Mouse (Mus musculus): Measurements from ENCODE around the gene H1foo. TPM values are rescaled to one million over a fixed set of nuclear protein-coding genes. Genes with fewer than 3 reads are reported as not detected.

The H1foo gene
- polyA plus RNA-seq, 1 experiment from 2014 or later = not detected

- peaks cover 24% of the 10 kb centered on the region for H3K4me1 ChIP-seq (replicated peaks)
- no peaks in the 10 kb centered on the region for H3K9me3 ChIP-seq (replicated peaks)
- no peak overlapping the region for H3K27ac ChIP-seq
- WGBS = 79% methylated on average over 10 of the region's 10 CpGs
- no peak overlapping the region for H3K9ac ChIP-seq
- H3K36me3 ChIP-seq = no peaks in the 10 kb centered on the region
- no peak overlapping the region for H3K4me3 ChIP-seq
- ATAC-seq (replicated peaks; ENCODE audit: insufficient number of reproducible peaks, insufficient read depth, low FRiP score, low read depth) = no peak
- no peak overlapping the region for H3K4me2 ChIP-seq
- H3K27me3 ChIP-seq = no peaks in the 10 kb centered on the region
Observed at GRCm38 (mm10) chr6:115927292-115928242, 17.2 kb upstream of the H1foo start.

- Histone ChIP-seq H3K9me3 (replicated peaks) (no peaks in the 10 kb centered on the region), H3K4me1 (replicated peaks) (peaks cover 13% of the 10 kb centered on the region), H3K27me3 (no peaks in the 10 kb centered on the region), H3K9ac (no peak overlapping the region), H3K36me3 (no peaks in the 10 kb centered on the region), H3K27ac (no peak overlapping the region), H3K4me3 (no peak overlapping the region), H3K4me2 (no peak overlapping the region)
- WGBS = 44% methylated on average over 5 of the region's 5 CpGs
- no peak for ATAC-seq (replicated peaks; ENCODE audit: insufficient number of reproducible peaks, insufficient read depth, low FRiP score, low read depth)
Observed at GRCm38 (mm10) chr6:115930018-115930417, 14.7 kb upstream of the H1foo start.

DNA sequence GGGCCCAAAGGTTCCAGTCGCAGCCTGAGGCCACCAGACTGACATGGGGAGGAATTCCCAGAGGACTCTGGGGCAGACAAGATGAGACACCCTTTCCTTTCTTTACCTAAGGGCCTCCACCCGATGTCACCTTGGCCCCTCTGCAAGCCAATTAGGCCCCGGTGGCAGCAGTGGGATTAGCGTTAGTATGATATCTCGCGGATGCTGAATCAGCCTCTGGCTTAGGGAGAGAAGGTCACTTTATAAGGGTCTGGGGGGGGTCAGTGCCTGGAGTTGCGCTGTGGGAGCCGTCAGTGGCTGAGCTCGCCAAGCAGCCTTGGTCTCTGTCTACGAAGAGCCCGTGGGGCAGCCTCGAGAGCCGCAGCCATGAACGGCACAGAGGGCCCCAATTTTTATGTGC is 13.1 kb upstream of the H1foo start, which contains the start of gene Rho:
Gene Rho, plus strand, starts transcription at position 110 of the 400 bp plus-strand sequence.
- WGBS = 86% methylated on average over 14 of the region's 14 CpGs
- Histone ChIP-seq H3K9ac (no peak within 1 kb of the TSS), H3K4me2 (no peak within 1 kb of the TSS), H3K9me3 (replicated peaks) (no peaks in the 10 kb centered on the region), H3K4me3 (no peak within 1 kb of the TSS), H3K27me3 (no peaks in the 10 kb centered on the region), H3K36me3 (no peaks in the 10 kb centered on the region), H3K27ac (no peak within 1 kb of the TSS), H3K4me1 (replicated peaks) (peaks cover 9% of the 10 kb centered on the region)
- no peak for ATAC-seq (replicated peaks; ENCODE audit: insufficient number of reproducible peaks, insufficient read depth, low FRiP score, low read depth)

- 87% methylated on average over 3 of the region's 3 CpGs for WGBS
- Histone ChIP-seq H3K9me3 (replicated peaks) (no peaks in the 10 kb centered on the region), H3K4me2 (no peak overlapping the region), H3K27me3 (no peaks in the 10 kb centered on the region), H3K4me1 (replicated peaks) (peaks cover 9% of the 10 kb centered on the region), H3K9ac (no peak overlapping the region), H3K4me3 (no peak overlapping the region), H3K27ac (no peak overlapping the region), H3K36me3 (no peaks in the 10 kb centered on the region)
- no peak for ATAC-seq (replicated peaks; ENCODE audit: insufficient number of reproducible peaks, insufficient read depth, low FRiP score, low read depth)
Observed at GRCm38 (mm10) chr6:115932391-115932790, 12.3 kb upstream of the H1foo start.

GRCm38 (mm10) chr6:115935544-115935943 is 9.2 kb upstream of the H1foo start:
- H3K9me3 ChIP-seq (replicated peaks) = no peaks in the 10 kb centered on the region
- WGBS = 73% methylated on average over 8 of the region's 8 CpGs
- H3K4me1 ChIP-seq (replicated peaks) = no peaks in the 10 kb centered on the region
- H3K27me3 ChIP-seq = no peaks in the 10 kb centered on the region
- no peak overlapping the region for H3K4me2 ChIP-seq
- H3K4me3 ChIP-seq = no peak overlapping the region
- H3K9ac ChIP-seq = no peak overlapping the region
- no peaks in the 10 kb centered on the region for H3K36me3 ChIP-seq
- H3K27ac ChIP-seq = no peak overlapping the region
- ATAC-seq (replicated peaks; ENCODE audit: insufficient number of reproducible peaks, insufficient read depth, low FRiP score, low read depth) = no peak

GRCm38 (mm10) chr6:115938011-115938410 is 6.7 kb upstream of the H1foo start:
- H3K27ac ChIP-seq = no peak overlapping the region
- ATAC-seq (replicated peaks; ENCODE audit: insufficient number of reproducible peaks, insufficient read depth, low FRiP score, low read depth) = no peak
- no peak overlapping the region for H3K4me3 ChIP-seq
- H3K4me1 ChIP-seq (replicated peaks) = peaks cover 10% of the 10 kb centered on the region
- WGBS = 84% methylated on average over 2 of the region's 2 CpGs
- H3K9me3 ChIP-seq (replicated peaks) = no peaks in the 10 kb centered on the region
- no peaks in the 10 kb centered on the region for H3K36me3 ChIP-seq
- H3K4me2 ChIP-seq = no peak overlapping the region
- no peaks in the 10 kb centered on the region for H3K27me3 ChIP-seq
- no peak overlapping the region for H3K9ac ChIP-seq

DNA sequence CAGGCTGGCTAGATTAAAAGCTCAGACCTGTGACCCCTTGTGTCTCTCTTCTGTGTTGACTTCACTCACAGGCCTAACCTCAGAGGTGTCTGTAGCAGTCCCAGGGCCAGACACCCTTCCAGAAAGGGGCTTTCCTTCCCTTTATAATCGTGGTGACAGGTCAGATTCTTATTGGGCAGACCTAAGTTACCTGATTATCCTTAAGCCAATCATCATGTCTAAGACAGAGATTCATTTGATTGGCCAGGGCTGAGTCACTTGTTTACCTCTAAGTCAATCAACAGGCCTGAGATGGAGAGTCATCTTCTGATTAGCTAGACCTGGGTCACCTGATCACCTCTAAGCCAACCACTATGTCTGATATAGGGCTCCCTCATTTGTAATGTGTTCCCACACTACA is 5.9 kb upstream of the H1foo start:
- no peak for ATAC-seq (replicated peaks; ENCODE audit: insufficient number of reproducible peaks, insufficient read depth, low FRiP score, low read depth)
- H3K9ac ChIP-seq = no peak overlapping the region

DNA sequence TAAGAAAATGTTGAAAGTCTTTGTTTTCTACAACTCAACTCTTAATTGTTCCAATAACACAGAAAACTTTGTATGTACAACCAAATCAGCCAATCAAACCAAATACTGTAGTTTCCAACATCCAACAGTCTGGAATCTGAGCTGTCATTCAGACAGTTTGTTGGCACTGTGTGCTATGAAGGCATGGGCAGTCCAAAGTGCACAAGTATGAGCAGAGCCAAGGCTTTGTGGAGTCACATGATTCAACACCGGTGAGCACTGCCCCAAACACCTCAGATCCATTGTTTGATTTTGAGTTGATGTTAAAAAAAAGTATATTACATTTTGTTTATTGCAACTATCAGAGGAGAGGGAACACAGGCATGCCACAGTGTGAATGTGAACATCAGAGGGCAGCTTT is 4.1 kb upstream of the H1foo start:
- Histone ChIP-seq H3K4me1 (replicated peaks) (peaks cover 23% of the 10 kb centered on the region), H3K4me2 (no peak overlapping the region), H3K4me3 (no peak overlapping the region), H3K27me3 (no peaks in the 10 kb centered on the region), H3K27ac (no peak overlapping the region), H3K9me3 (replicated peaks) (no peaks in the 10 kb centered on the region), H3K9ac (no peak overlapping the region), H3K36me3 (no peaks in the 10 kb centered on the region)
- 67% methylated on average over 1 of the region's 1 CpGs for WGBS
- no peak for ATAC-seq (replicated peaks; ENCODE audit: insufficient number of reproducible peaks, insufficient read depth, low FRiP score, low read depth)

More for the DNA sequence above, 5.9 kb upstream of the H1foo start:
- no peak overlapping the region for H3K4me3 ChIP-seq
- no peak overlapping the region for H3K27ac ChIP-seq
- H3K27me3 ChIP-seq = no peaks in the 10 kb centered on the region
- H3K9me3 ChIP-seq (replicated peaks) = no peaks in the 10 kb centered on the region
- 62% methylated on average over 1 of the region's 1 CpGs for WGBS
- no peaks in the 10 kb centered on the region for H3K36me3 ChIP-seq
- peaks cover 16% of the 10 kb centered on the region for H3K4me1 ChIP-seq (replicated peaks)
- H3K4me2 ChIP-seq = no peak overlapping the region

GRCm38 (mm10) chr6:115941128-115941527 is 3.6 kb upstream of the H1foo start:
- H3K4me2 ChIP-seq = no peak overlapping the region

GRCm38 (mm10) chr6:115943498-115944427 is 975 bp upstream of the H1foo start:
- Histone ChIP-seq H3K9ac (no peak overlapping the region), H3K4me2 (no peak overlapping the region), H3K27me3 (no peaks in the 10 kb centered on the region), H3K4me3 (no peak overlapping the region), H3K9me3 (replicated peaks) (no peaks in the 10 kb centered on the region), H3K4me1 (replicated peaks) (peaks cover 37% of the 10 kb centered on the region), H3K27ac (0 out of 2 replicates have a peak overlapping the region, but pooled peaks have one; percentile 17), H3K36me3 (no peaks in the 10 kb centered on the region)
- ATAC-seq (replicated peaks; ENCODE audit: insufficient number of reproducible peaks, insufficient read depth, low FRiP score, low read depth) = no peak
- 44% methylated on average over 9 of the region's 9 CpGs for WGBS

More at GRCm38 (mm10) chr6:115941128-115941527, 3.6 kb upstream of the H1foo start:
- 8% methylated on average over 8 of the region's 12 CpGs for WGBS
- no peak for ATAC-seq (replicated peaks; ENCODE audit: insufficient number of reproducible peaks, insufficient read depth, low FRiP score, low read depth)
- Histone ChIP-seq H3K36me3 (no peaks in the 10 kb centered on the region), H3K9ac (no peak overlapping the region), H3K4me1 (replicated peaks) (peaks cover 26% of the 10 kb centered on the region), H3K27me3 (no peaks in the 10 kb centered on the region), H3K4me3 (no peak overlapping the region), H3K9me3 (replicated peaks) (no peaks in the 10 kb centered on the region), H3K27ac (no peak overlapping the region)

DNA sequence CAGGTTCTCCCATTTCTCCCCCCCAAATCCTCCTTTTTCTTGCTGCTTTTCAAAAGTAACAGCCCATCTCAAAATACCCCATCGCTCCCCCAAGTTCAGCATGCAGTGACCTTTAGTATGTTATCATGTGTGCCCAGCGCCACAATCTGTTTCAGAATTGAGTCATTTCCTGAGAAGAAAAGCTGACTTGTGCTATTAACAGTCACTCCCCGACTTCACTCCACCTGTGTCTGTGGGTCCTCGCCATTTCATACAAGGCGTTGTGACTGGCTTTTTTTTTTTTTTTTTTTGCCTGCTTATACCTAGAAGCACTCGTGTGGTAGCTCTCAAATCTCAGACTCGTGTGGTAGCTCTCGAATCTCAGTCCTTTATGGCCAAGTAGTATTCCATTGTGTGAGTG is 895 bp downstream of the H1foo start:
- no peaks in the 10 kb centered on the region for H3K9me3 ChIP-seq (replicated peaks)
- H3K27ac ChIP-seq = no peak overlapping the region
- H3K9ac ChIP-seq = no peak overlapping the region
- no peaks in the 10 kb centered on the region for H3K36me3 ChIP-seq
- 71% methylated on average over 8 of the region's 8 CpGs for whole genome bisulfite sequencing
- no peaks in the 10 kb centered on the region for H3K27me3 ChIP-seq
- H3K4me2 ChIP-seq = no peak overlapping the region
- no peak overlapping the region for H3K4me3 ChIP-seq
- no peak for ATAC-seq (replicated peaks; ENCODE audit: insufficient number of reproducible peaks, insufficient read depth, low FRiP score, low read depth)
- peaks cover 37% of the 10 kb centered on the region for H3K4me1 ChIP-seq (replicated peaks)

Measured in heart, embryonic 15.5 days (tissue).